Mouse (Mus musculus): ENCODE measurements around the gene Gm21954. TPM values are rescaled to one million over a fixed set of nuclear protein-coding genes. Genes with fewer than 3 reads are reported as not detected.

The Gm21954 gene
- not detected for total RNA-seq (2021)

DNA sequence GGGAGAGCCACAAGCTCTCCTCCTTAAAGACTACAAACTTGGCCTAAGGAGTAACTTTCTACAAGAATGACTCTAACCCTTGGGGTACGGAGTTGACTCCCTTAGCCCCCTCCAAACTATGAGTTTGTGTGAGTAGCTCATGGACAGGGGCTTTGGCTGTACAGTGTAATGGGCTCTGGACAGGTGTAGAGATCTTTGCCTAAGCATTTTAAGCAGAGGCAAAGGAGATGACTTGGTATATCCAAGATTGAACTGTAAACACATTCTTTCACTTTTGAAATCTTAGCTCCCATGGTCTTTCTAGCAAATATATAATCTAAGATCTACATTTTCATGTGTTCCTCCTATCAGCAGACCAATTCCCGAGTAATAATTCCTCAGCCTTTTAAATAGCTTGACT is at the start of gene Gm21954:
Gene Gm21954, minus strand, starts transcription at position 101 of the 400 bp plus-strand sequence.
- no peak for DNase-seq

DNA sequence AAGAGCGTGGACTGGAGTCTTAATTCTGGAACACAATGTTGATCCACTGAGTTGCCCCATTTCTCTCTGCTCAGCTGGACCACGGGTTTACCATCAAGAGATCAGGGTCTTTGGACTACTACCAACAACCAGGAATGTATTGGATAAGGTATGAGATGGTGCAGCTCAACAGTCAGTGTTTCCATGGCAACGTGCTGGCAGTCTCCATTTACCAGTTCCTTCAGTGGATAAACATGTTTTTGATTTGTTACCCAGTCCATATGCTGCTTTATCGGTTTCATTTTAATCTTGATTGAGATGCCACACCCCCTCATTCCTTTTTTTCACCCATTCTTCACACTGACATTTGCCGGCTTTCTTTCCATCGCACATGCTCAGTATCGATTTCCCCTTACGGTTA is 49.8 kb upstream of the Gm21954 start:
- no peak for DNase-seq

DNA sequence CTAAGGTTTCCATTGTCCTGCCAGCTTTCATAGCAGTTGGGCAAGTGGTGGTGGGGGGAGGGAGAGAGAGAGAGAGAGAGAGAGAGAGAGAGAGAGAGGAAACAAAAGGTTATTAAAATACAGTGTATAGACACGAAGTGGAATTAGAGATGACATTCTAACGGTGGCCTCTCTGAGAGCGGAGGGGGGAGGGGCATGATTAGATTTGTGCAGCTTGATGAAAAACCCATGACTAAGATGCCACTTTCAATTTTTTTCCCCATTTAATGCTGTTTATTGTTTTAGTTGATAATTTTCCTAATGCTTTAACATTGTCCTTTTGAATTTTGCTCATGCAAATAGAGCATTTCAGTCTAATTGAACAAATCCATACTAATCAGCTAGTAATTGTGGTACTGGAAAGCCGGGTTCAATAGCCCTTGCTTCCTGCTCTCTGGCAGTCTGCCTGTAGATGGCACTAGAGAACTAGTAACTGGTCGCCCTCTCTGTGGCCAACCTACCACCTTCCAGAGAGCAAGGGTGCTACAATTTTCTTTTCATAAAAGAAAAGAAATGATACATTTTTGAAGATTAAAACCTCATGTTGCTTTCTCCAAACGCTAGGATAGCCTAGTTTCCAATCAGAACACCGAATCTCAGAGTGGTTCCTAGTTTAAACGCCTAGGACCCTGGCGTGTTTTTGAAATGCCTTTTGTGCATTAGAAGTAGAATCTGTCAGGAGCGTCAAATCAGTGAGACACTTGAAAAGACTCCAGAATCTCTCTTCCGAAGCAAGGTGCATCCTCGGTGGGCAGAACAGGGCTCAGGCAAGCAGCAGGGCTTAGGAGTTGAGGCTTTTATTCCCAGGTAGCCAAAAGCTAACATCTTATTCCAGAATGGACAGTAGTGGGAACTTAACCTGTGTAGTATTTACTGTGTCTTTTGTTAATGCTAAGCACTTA is 48.5 kb upstream of the Gm21954 start:
- DNase-seq = peak; percentile 79

DNA sequence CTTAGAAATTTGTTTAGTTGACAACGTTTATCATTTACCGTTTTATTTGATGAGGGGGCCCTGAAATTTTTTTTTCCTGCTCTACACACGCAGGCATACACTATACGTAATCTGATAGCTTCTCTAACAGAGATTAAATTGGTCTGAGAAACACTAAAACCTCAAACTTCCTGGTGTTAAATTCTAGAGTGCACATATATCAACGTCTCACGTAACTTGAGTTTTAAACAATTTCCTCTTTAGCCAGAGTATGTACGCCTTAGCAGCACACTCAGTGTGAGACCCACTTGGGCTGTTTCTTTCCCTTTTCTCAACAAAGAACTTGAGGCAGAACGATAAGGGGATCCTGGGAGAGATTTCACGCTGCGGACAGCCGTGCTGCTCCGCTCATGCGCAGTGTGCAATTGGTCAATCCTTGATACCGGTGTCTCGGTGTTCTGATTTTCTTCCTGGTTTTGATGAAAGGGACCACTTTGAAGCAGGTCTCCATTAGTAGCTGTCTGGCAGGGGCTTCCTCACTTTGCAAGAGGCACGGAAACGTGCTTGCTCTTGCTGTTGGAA is 45.5 kb upstream of the Gm21954 start:
- DNase-seq = no peak

DNA sequence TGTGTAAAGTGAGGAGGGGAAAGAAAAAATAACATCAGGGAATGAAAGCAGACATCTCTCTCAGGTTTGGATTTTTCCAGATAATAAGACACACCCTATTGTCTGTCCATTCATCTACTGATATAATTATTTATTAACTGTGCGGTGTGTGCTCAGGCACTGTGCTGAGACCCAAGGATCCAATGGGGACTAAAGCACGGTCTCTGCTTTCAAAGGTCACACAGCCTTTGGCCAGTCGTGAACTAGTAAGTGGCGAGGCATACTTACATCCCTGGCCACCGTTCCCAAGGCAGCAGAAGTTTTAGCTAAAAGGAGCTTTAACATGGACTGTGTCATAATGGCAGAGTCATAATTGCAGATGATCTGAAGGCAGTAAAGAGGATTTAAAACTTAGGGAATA is 44.0 kb upstream of the Gm21954 start:
- no peak for DNase-seq

DNA sequence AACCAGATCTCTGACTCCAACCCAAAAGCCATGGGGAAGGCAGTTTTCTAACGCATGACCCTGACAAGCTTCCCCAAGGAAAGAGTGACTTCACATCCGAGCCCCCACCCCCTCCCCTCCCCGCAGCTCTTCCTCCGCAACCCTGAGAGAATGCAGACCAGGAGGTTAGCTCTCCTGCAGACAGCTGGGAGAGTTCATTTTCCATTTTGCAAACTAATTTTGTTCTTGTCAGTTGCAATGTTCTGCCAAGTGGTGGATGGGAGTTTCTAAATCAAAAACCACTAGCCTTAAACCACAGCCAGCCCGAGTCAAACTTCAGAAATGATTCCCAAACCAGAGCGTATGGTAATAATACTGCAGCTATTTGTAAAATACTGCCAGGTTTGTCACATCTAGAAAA is 39.6 kb upstream of the Gm21954 start:
- DNase-seq = peak; percentile 20

DNA sequence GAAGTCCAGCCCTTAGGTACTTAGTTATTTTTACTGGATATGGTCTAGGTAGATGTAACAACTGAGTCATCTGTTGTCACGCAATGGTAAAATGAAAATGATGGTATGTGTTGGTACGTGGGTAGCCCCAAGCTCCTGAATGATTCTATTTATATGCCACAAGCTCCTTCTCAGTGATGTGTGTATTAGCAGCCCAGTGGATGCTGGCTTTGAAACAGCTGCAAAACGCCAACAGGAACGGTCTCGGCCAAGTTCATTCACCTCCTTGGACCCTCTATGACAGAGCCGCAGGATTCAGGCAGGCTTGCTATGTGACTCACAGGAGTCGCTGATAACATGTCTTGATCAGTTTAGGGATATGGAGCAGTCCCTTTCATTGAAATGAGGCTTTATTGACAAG is 38.2 kb upstream of the Gm21954 start:
- no peak for DNase-seq

DNA sequence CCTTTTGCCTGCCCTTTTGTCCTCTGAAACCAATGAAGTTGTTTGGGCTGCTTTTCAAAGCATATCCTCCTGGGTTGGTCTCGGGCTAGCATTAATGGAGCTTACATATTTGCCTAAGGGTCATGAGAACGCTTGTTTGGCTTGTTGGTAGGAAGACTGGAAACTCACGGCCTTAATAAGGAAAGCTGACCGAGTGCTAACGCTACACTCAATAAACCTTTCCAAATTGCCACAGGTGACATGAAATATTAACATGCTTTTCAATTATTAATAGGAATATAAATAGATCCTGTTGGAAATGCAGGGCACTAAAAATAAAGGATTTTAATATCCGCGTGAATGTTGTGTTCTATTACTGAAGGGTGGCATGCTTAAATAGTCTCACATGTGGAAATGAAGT is 27.3 kb upstream of the Gm21954 start:
- DNase-seq = no peak

DNA sequence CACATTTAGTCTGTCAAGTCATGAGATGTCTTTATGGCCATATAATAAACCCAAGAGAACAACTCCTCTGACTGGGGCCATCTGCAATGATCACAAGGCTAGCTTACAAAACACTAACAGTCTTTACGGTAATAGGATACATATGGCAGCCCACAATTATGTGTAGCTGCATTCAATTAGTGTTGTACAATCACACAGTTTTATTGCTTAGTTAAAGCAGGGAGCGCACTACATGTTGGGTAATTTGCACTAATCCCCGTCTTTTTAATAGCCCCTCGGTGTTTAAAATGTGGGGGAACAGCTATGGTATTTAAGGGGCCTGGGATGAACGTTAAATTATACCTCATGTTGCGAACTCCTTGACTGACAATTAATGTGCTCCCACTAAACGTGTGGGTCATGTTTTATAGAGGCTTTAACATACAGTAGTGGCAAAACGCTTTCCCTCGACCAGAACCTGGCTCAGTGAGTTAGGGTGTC is 24.5 kb upstream of the Gm21954 start:
- no peak for DNase-seq

DNA sequence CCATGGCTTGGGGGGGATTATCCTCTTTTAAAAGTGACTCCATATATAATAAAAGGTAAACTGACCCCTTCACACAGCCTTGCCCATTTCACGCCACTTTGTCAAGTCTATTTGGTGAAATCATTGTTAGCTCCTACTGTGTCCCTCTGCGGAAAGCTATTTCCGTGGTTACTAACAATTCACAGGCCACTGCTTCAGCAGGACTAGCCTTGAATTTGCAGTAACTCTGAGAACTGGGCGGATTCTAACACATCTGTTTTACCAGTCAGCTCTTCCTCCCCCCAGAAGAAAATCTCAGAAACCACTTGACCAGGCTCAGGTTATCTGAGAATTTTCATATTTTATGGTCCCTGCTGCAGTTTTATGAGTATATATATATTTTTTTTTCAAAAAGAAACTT is 23.9 kb upstream of the Gm21954 start:
- no peak for DNase-seq

DNA sequence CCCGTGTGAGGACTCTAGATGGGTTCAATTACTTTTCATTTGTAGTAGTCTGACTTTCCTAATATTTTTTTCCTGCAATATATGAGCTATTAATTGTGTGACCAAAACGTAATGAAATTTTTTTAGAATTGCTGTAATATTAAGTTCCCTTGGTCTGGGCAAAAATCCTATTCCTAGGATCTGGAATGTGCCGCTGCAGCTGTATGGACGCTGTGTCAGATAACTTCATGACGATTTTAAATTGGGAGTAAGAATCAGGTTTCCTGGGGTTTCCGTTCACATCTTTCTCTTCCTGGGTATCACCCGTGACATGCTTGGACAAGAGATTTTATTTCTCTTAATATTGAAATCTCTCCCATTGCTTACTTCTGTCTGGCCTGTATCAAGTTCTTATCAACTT is 23.2 kb upstream of the Gm21954 start:
- DNase-seq = no peak

DNA sequence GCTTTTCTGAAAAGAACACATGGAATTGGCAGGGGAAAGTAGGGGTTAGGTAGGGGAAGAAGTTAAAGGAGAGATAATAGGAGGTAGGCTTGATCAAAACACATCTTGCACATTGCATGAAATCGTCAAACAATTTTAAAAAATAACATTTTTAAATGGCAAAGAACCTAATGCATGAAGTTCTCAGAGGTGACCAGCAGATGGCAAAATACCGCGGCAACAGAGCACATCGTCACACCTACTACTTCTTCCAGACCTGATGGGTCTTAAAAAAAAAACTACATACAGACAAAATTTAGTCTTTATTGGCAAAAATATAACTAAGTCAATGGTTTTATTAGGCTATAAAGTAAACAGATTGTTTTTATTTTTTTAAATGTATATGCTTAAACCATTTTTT is 22.3 kb upstream of the Gm21954 start:
- peak; percentile 17 for DNase-seq

DNA sequence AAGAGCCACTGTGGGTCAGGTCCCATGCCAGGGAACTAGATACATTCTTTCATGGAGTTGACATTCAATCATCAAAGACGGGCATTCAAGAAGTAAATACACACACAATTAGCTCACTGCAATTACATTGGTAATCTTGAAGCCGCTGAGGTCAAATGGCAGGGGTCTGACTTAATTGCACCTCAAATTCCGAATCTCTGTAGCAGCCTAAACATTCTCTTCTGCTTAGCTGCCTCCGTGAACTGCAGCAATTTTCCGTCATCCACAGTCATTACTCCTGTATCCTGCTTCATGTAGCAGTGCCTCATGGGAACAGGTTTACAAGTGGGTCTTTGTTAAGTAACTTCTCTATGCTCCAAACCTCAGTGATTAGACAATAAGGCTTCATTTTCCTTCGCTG is 20.0 kb upstream of the Gm21954 start:
- DNase-seq = no peak

DNA sequence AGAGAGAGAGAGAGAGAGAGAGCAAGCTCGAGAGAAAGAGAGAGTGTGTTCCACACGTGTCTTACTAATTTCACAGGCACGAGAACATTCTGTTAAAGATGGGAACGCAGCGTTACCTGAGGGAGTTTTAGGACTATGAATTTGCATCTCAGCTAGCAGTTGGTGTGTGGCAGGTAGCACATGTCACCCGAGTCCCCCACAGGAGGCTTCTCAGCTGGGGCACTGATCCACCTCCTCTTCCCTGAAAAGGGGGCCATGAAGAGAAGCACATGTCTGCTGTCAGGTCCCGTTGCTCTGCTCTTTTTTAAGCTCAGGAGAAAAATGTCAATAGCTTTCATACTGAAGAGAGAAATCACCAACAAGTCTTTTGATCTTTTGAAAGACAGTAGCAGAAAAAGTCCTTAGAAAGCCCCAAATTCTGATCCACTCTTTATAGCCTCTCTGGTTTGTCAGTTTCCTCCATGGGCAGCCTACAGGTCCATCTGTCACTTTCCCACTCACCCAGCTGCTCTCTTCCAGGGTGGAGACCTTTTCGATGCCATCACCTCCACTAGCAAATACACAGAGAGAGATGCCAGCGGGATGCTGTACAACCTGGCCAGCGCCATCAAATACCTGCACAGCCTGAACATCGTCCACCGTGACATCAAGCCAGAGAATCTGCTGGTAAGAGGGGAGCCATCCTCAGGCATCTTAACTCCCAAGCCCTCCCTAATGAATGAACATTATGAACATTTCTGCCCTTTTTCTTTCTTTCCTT is 17.4 kb upstream of the Gm21954 start:
- DNase-seq = no peak

DNA sequence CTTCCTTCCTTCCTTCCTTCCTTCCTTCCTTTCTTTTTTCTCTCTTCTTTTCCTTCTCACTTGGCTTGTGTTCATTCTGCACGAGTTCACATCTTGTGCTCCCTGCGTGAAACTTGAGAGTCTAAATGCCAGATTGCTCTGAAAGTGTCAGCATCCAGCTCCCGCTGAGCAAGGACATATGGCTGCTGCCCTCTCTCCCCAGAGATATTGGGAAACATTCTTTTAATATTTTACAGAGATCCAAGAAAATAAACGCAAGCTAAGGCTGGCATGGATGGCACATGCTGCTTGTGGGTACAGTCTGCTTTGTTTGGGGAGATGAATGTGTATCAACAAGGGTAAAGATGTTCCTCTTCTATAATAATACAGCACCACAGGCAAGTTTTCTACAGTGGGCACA is 11.3 kb upstream of the Gm21954 start:
- DNase-seq = no peak

DNA sequence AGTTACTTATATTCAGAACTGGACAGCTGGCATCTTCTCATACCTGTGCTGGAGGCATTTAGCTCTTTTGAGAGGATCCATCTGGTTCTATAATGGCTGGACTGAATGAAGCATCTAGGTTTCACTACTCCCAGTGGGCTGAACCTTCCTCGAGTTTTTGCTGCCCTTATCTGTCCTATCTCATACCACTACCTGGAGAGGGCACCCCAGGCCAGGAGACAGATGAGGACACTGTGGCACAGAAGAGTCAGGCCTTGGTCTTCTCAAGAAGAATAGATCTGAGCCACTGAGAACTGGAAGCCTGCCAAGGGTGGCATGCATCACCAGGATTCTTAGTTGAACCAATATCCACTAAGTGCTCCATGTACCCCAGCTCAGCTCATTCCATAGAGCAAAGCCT is 9.1 kb upstream of the Gm21954 start:
- DNase-seq = no peak

DNA sequence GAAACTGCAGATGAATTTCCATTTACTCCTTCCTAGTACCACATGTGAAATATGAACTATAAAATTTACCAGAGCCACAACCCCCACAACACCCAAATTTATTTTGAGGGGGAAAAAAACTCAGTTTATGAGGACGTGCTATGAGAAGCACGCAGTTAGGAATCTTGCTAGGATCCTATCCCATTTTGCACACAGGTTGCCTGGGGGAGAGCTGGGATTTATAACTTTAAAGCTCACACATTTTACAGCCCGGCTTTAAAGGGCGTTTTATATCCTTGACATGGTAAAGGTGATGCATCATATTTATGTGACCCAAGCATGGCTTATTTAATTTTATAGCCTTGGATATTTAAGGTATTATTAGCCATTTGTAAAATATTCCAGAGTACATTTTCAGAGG is 7.3 kb upstream of the Gm21954 start:
- DNase-seq = no peak

DNA sequence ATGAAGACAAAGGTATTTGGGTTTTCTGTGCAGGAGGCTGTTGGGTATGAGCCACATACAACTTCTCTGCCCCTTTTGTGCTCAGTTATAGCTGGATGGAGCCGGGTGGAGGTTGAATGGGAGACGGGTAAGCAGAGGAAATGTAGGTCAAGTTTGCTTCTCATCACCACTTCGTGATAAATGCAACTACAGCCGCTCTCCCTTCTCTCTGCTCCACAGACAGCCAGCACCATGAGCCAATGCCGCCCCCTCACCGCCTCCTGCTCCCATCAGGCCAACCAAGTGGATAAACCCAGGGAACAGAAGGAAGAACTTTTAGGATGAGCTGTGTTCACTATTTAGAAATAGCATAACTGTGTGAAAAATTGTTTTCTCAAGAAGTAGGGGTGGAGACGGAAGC is 4.7 kb upstream of the Gm21954 start:
- no peak for DNase-seq

DNA sequence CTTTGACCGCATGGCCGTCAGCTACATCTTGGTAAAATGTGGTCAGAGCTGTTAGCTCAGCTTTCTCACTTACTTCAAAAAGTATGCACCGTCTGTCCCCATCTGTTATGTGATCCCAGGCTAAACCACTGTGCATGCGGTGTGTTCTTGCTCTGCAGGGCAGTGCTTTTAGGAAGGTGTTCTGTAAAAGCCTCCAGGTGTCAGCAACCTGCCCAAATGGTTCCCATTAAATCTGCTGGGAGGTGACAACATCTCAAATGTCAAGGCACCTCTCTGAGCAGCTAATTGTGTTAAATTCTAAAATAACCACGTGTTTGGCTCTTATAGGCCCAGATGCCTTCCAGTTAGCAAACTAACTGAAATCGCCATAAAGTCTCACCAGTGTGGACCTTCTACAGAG is 1.1 kb upstream of the Gm21954 start:
- DNase-seq = no peak

DNA sequence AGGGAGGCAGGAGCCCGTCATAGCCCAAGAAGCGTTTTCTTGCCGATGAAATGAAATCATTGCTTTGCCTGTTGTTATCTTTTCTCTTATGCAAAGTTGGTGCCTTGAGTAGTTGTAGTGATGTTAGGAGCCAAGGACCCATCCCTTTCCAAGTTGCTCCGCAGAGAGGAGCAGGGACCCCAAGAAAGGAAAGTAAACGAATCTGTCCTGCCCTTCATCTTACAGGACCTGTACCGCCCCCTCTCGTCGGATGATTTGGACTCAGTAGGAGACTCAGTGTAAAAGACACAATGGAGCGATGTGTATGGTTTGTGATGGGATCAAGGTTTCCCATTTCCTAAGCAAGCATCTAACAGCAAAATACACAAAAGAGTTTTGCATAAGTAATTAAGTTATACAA is 5.7 kb downstream of the Gm21954 start:
- DNase-seq = no peak

DNA sequence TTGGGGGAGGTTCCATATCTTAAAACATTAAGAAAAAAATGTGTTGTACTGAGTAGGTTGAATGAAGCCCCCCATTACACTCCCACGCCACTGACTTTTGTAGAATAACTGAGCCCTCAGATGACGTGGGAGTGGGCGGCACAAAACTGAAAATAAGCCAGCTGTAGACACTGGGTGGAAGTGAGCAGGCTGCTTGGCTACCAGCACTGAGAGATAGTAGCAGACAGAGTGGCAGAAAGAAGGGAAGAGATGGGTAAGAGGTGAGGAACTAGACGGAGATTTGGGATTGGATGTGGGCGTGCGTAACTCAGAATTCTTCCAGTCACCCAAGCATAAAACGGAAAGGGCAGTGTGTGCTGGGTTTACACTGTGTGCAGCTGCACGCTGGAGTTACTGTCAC is 6.2 kb downstream of the Gm21954 start:
- no peak for DNase-seq

DNA sequence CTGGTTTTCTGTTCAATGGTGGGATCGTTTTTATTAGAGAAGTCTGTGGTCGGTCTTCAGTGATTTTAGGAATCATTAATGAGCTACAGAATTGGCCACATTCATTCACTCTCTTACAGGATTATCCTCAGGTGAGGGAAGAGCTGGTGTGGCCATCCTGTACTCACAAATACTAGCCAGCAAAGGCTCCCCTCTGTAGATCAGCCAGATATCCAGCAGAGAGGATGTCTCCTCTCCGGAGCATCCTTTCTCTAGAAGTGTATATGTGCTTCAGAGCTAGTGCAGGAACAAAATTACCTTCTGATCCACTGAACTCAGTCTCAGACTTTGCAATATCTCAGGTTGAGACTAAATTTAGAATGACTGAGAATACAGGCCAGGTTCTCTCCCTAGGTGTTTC is 7.8 kb downstream of the Gm21954 start:
- DNase-seq = no peak

DNA sequence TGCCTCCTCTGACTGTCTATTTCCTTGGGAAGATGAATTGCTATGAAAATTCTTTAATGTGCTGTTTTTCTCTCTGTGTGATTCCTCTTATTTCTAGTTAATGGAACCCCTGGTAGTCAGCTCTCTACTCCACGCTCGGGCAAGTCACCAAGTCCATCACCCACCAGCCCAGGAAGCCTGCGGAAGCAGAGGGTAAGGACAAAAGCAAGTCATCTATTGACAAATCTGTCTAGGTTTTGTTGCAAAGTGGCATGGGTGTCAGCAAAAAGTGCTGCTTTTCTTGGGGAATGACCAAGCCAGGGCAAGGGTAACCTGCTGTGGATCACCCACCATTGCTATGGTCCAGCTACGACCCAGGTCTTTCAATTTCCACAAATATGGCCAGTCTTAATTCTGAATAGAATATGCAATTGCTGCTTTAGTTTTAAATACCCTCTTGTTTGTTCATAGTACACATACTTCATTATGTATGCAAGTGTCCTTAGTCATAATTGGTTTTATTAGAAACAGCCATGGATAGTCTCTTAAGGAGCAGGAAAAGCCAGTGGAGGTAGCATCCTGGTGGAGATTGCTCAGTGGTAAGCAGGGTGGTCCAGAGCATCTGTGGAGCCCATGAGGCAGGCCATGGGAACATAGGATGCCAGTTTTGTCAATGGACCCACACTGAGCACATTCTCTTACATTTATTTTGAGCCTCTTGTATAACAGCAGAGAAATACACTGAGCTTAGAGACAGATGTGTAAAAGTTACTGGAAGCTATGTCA is 8.9 kb downstream of the Gm21954 start:
- no peak for DNase-seq
